Mouse (Mus musculus): ENCODE measurements around the gene Kctd13.

DNA sequence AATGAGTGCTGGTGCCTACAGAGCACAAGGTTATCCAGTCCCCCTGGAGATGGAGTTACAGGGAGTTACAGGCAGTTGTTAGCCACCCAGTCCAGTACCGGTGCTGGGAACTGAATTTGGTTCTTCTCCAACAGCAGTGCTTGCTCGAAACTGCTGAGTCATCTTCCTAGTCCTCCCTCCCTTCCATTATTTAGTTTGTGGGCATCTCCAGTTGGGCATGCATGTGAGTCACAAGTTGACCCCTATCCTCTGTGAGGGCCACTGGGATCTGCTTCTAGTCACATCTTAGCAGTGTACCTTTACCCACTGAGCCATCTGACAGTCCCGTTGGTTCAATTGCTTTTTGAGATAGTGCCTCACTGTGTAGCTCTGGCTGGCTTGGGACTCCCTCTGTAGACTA lies 23.1 kb upstream of the Kctd13 start:
- TF ChIP-seq CTCF (IDR thresholded peaks at IDR 0.05; ENCODE audit: borderline replicate concordance, extremely low read depth, insufficient read depth, insufficient read length) (no peak), POLR2A (IDR thresholded peaks at IDR 0.05; ENCODE audit: borderline replicate concordance, extremely low read depth, insufficient read depth, insufficient read length, poor library complexity, severe bottlenecking) (no peak)
